Mouse (Mus musculus) lung, postnatal 0 days (tissue): Measurements from ENCODE around the gene Dclk1.

Experiments
- CTCF ChIP-seq: IDR thresholded peaks from 2 replicates; pipeline ENCODE4 v1.5.1; 2016; ENCODE audit warnings: antibody characterized with exemption, mild to moderate bottlenecking
- EP300 ChIP-seq: IDR thresholded peaks from 2 replicates; pipeline ENCODE4 v1.6.1; 2016; ENCODE audit warnings: antibody characterized with exemption, mild to moderate bottlenecking, control low read depth

DNA sequence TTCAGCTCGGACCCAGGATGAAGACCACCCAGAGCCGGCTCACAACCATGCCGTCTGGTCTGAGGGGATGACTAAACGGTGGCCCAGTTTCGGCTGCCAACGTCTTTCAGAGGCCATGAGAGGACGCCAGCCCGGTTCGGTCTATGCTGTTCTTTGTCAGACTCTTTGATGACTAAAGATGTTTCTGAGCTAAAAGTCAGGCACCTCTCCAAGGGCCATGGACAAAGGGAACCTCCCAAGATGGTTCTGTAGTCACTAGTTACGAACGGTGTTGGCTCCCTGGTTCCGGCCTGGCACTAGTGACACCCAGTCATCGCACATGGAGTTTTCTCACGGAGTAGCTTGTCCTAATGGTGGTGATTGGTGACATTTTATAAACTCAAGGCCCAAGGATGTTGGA lies 110.4 kb downstream of the Dclk1 start:
- no peak for TF ChIP-seq EP300
- no peak for TF ChIP-seq CTCF
